Mouse (Mus musculus) forebrain, embryonic 13.5 days (tissue): ENCODE data around the gene Trim38. TPM values are rescaled to one million over a fixed set of nuclear protein-coding genes. Genes with fewer than 3 reads are reported as not detected.

ENCODE experiments used
- ATAC-seq: fragments of 200-750 bp; cut with Nextera tagmentation; 2 replicates; pipeline ENCODE4 v1.8.0; 2017
- H3K27ac ChIP-seq: fragments of 300-500 bp; sonication (generic); 2 replicates; pipeline ENCODE4 v1.5.1; 2015; ENCODE audit warnings: inconsistent platforms, mild to moderate bottlenecking, moderate library complexity
- H3K27me3 ChIP-seq: fragments of 300-500 bp; sonication (generic); 2 replicates; pipeline ENCODE4 v1.6.1; 2015; ENCODE audit warnings: mild to moderate bottlenecking, inconsistent platforms
- H3K36me3 ChIP-seq: fragments of 300-500 bp; sonication (generic); 2 replicates; pipeline ENCODE4 v1.6.1; 2015; ENCODE audit warnings: mild to moderate bottlenecking, inconsistent platforms; ENCODE audit not compliant: poor library complexity, severe bottlenecking
- H3K4me1 ChIP-seq: fragments of 300-500 bp; sonication (generic); 2 replicates; pipeline ENCODE4 v1.6.1; 2015; ENCODE audit warnings: inconsistent platforms
- H3K4me2 ChIP-seq: fragments of 300-500 bp; sonication (generic); 2 replicates; pipeline ENCODE4 v1.6.1; 2015; ENCODE audit warnings: inconsistent platforms, mild to moderate bottlenecking, moderate library complexity
- H3K4me3 ChIP-seq: fragments of 300-500 bp; sonication (generic); 2 replicates; pipeline ENCODE4 v1.5.1; 2015; ENCODE audit warnings: mild to moderate bottlenecking, inconsistent platforms
- H3K9ac ChIP-seq: fragments of 300-500 bp; sonication (generic); 2 replicates; pipeline ENCODE4 v1.6.1; 2015; ENCODE audit warnings: mild to moderate bottlenecking, inconsistent platforms
- H3K9me3 ChIP-seq: fragments of 300-500 bp; sonication (generic); replicated peaks from 2 replicates; pipeline ENCODE4 v1.6.1; 2016; ENCODE audit warnings: inconsistent platforms
- WGBS: fragments of 180-500 bp; shearing (Covaris S2); methylation state at CpG from one replicate; pipeline ENCODE4 v1.1.7; 2015; 5-methylcytosine and 5-hydroxymethylcytosine counted together
- polyA plus RNA-seq: library from polyadenylated mRNA; unstranded; fragments of >200 nt; fragmentation: Nextera tagmentation; extraction: Ambion mirVana; gene quantifications from 2 replicates; pipeline ENCODE4 v1.2.1, GENCODE M21; 2015

The Trim38 gene
- polyA plus RNA-seq, 1 experiment from 2014 or later = 0.08 TPM

GRCm38 (mm10) chr13:23768834-23769397 lies 797 bp upstream of the Trim38 start:
- Histone ChIP-seq H3K4me2 (no peak overlapping the region), H3K9ac (no peak overlapping the region), H3K9me3 (no peaks in the 10 kb centered on the region), H3K36me3 (no peaks in the 10 kb centered on the region), H3K4me3 (no peak overlapping the region), H3K27me3 (no peaks in the 10 kb centered on the region), H3K27ac (no peak overlapping the region), H3K4me1 (peaks cover 11% of the 10 kb centered on the region)
- WGBS = 35% methylated on average over 5 of the region's 5 CpGs
- ATAC-seq = no peak

- H3K36me3 ChIP-seq = no peaks in the 10 kb centered on the region
- no peak overlapping the region for H3K4me3 ChIP-seq
- H3K27ac ChIP-seq = no peak overlapping the region
- H3K4me1 ChIP-seq = peaks cover 5% of the 10 kb centered on the region; the same call in 1 of the 2 replicates
- peak; percentile 90 for ATAC-seq
- H3K9me3 ChIP-seq = no peaks in the 10 kb centered on the region
- peak overlapping the region; percentile 39 for H3K4me2 ChIP-seq
- WGBS = 23% methylated on average over 21 of the region's 21 CpGs
- no peak overlapping the region for H3K9ac ChIP-seq
- H3K27me3 ChIP-seq = no peaks in the 10 kb centered on the region
Observed at GRCm38 (mm10) chr13:23772561-23773313, 3.0 kb downstream of the Trim38 start.

- Histone ChIP-seq H3K4me3 (no peak overlapping the region), H3K4me1 (no peaks in the 10 kb centered on the region), H3K9ac (no peak overlapping the region), H3K4me2 (no peak overlapping the region), H3K36me3 (no peaks in the 10 kb centered on the region), H3K9me3 (no peaks in the 10 kb centered on the region), H3K27me3 (no peaks in the 10 kb centered on the region), H3K27ac (no peak overlapping the region)
- ATAC-seq = no peak
- WGBS = 90% methylated on average over 7 of the region's 7 CpGs
Observed at GRCm38 (mm10) chr13:23778339-23778738, 8.6 kb downstream of the Trim38 start.

- Histone ChIP-seq H3K4me1 (no peaks in the 10 kb centered on the region), H3K9me3 (no peaks in the 10 kb centered on the region)
- WGBS = 88% methylated on average over 4 of the region's 4 CpGs
Observed at GRCm38 (mm10) chr13:23779025-23779424, 9.3 kb downstream of the Trim38 start.

GRCm38 (mm10) chr13:23792520-23792919 lies 22.8 kb downstream of the Trim38 start:
- H3K36me3 ChIP-seq = no peaks in the 10 kb centered on the region
- H3K4me2 ChIP-seq = no peak overlapping the region
- ATAC-seq = peak; percentile 80
- no peak overlapping the region for H3K9ac ChIP-seq
- H3K27me3 ChIP-seq = no peaks in the 10 kb centered on the region
- H3K4me1 ChIP-seq = no peaks in the 10 kb centered on the region
- WGBS = 47% methylated on average over 2 of the region's 2 CpGs
- H3K27ac ChIP-seq = no peak overlapping the region
- H3K4me3 ChIP-seq = no peak overlapping the region
- H3K9me3 ChIP-seq = no peaks in the 10 kb centered on the region

More at GRCm38 (mm10) chr13:23779025-23779424, 9.3 kb downstream of the Trim38 start:
- no peak overlapping the region for H3K4me3 ChIP-seq
- no peak overlapping the region for H3K9ac ChIP-seq
- no peaks in the 10 kb centered on the region for H3K36me3 ChIP-seq
- no peak overlapping the region for H3K27ac ChIP-seq
- H3K4me2 ChIP-seq = no peak overlapping the region
- no peak for ATAC-seq
- no peaks in the 10 kb centered on the region for H3K27me3 ChIP-seq

GRCm38 (mm10) chr13:23799405-23799804 lies 29.7 kb downstream of the Trim38 start:
- no peak overlapping the region for H3K27ac ChIP-seq
- WGBS = 92% methylated on average over 5 of the region's 5 CpGs
- no peaks in the 10 kb centered on the region for H3K36me3 ChIP-seq
- no peak overlapping the region for H3K4me3 ChIP-seq
- no peaks in the 10 kb centered on the region for H3K27me3 ChIP-seq
- H3K9ac ChIP-seq = no peak overlapping the region
- no peak for ATAC-seq
- no peak overlapping the region for H3K4me2 ChIP-seq
- no peaks in the 10 kb centered on the region for H3K4me1 ChIP-seq
- H3K9me3 ChIP-seq = no peaks in the 10 kb centered on the region

GRCm38 (mm10) chr13:23804532-23804931 lies 34.8 kb downstream of the Trim38 start:
- Histone ChIP-seq H3K9ac (no peak overlapping the region), H3K27me3 (no peaks in the 10 kb centered on the region), H3K36me3 (no peaks in the 10 kb centered on the region), H3K9me3 (no peaks in the 10 kb centered on the region), H3K4me1 (no peaks in the 10 kb centered on the region), H3K4me2 (no peak overlapping the region), H3K27ac (no peak overlapping the region), H3K4me3 (no peak overlapping the region)
- 85% methylated on average over 2 of the region's 2 CpGs for WGBS
- ATAC-seq = no peak

GRCm38 (mm10) chr13:23806422-23807052 lies 36.8 kb downstream of the Trim38 start, which contains the start of gene Slc17a2:
Slc17a2 (plus strand) TSS chr13:23806993.
- no peak within 1 kb of the TSS for H3K9ac ChIP-seq
- no peaks in the 10 kb centered on the region for H3K27me3 ChIP-seq
- H3K36me3 ChIP-seq = no peaks in the 10 kb centered on the region
- H3K4me3 ChIP-seq = no peak within 1 kb of the TSS
- ATAC-seq = no peak
- no peak within 1 kb of the TSS for H3K4me2 ChIP-seq
- no peaks in the 10 kb centered on the region for H3K4me1 ChIP-seq
- WGBS = 92% methylated on average over 15 of the region's 15 CpGs
- H3K27ac ChIP-seq = no peak within 1 kb of the TSS
- no peaks in the 10 kb centered on the region for H3K9me3 ChIP-seq

- ATAC-seq = no peak
- Histone ChIP-seq H3K4me1 (no peaks in the 10 kb centered on the region), H3K4me2 (no peak overlapping the region), H3K36me3 (no peaks in the 10 kb centered on the region), H3K27me3 (no peaks in the 10 kb centered on the region), H3K9me3 (no peaks in the 10 kb centered on the region), H3K9ac (no peak overlapping the region), H3K27ac (no peak overlapping the region), H3K4me3 (no peak overlapping the region)
- 75% methylated on average over 2 of the region's 2 CpGs for WGBS
Observed at GRCm38 (mm10) chr13:23816148-23816547, 46.4 kb downstream of the Trim38 start.

- Histone ChIP-seq H3K27ac (no peak overlapping the region), H3K4me2 (no peak overlapping the region), H3K36me3 (no peaks in the 10 kb centered on the region), H3K4me1 (no peaks in the 10 kb centered on the region), H3K27me3 (no peaks in the 10 kb centered on the region), H3K9ac (no peak overlapping the region), H3K9me3 (no peaks in the 10 kb centered on the region), H3K4me3 (no peak overlapping the region)
- ATAC-seq = no peak
- WGBS = 71% methylated on average over 4 of the region's 4 CpGs
Observed at GRCm38 (mm10) chr13:23820179-23820940, 50.6 kb downstream of the Trim38 start.

GRCm38 (mm10) chr13:23822213-23822612 lies 52.5 kb downstream of the Trim38 start:
- H3K9me3 ChIP-seq = no peaks in the 10 kb centered on the region
- no peak overlapping the region for H3K4me3 ChIP-seq
- no peaks in the 10 kb centered on the region for H3K4me1 ChIP-seq
- ATAC-seq = no peak
- H3K9ac ChIP-seq = no peak overlapping the region
- H3K27ac ChIP-seq = no peak overlapping the region
- WGBS = 86% methylated on average over 3 of the region's 3 CpGs
- H3K27me3 ChIP-seq = no peaks in the 10 kb centered on the region
- no peaks in the 10 kb centered on the region for H3K36me3 ChIP-seq
- H3K4me2 ChIP-seq = no peak overlapping the region

GRCm38 (mm10) chr13:23826606-23827005 lies 56.9 kb downstream of the Trim38 start:
- WGBS = 80% methylated on average over 3 of the region's 3 CpGs
- Histone ChIP-seq H3K4me3 (no peak overlapping the region), H3K27me3 (no peaks in the 10 kb centered on the region)

More at GRCm38 (mm10) chr13:23826606-23827005, 56.9 kb downstream of the Trim38 start:
- no peak for ATAC-seq
- H3K9ac ChIP-seq = no peak overlapping the region
- no peaks in the 10 kb centered on the region for H3K4me1 ChIP-seq
- no peak overlapping the region for H3K4me2 ChIP-seq
- no peaks in the 10 kb centered on the region for H3K36me3 ChIP-seq
- H3K9me3 ChIP-seq = no peaks in the 10 kb centered on the region
- no peak overlapping the region for H3K27ac ChIP-seq
